Mouse (Mus musculus): Measurements from ENCODE around the gene Serpinh1. TPM values are rescaled to one million over a fixed set of nuclear protein-coding genes. Genes with fewer than 3 reads are reported as not detected.
"Not testable (repeated sequence)": the region's sequence is repeated elsewhere in the genome, so short reads cannot be mapped to it uniquely, and the experiment has no call there.

Serpinh1 gene
- polyA plus RNA-seq, 1 experiment from 2014 or later, result 501 TPM

- no peak for ATAC-seq (ENCODE audit: low FRiP score)
- no peak overlapping the region for H3K9ac ChIP-seq
Observed at GRCm38 (mm10) chr7:99386030-99386429, 33.0 kb upstream of the Serpinh1 start.

GRCm38 (mm10) chr7:99384101-99384611, 31.1 kb upstream of the Serpinh1 start:
- Histone ChIP-seq H3K36me3 (replicated peaks) (peaks cover 18% of the 10 kb centered on the region; the same call in 1 of the 2 replicates), H3K27me3 (peaks cover 15% of the 10 kb centered on the region), H3K9ac (0 out of 2 replicates have a peak overlapping the region, but pooled peaks have one; percentile 82), H3K9me3 (no peaks in the 10 kb centered on the region), H3K27ac (peak overlapping the region; percentile 50), H3K4me1 (peaks cover 64% of the 10 kb centered on the region), H3K4me2 (peak overlapping the region; percentile 93), H3K4me3 (replicated peaks) (peak overlapping the region; percentile 61)
- ATAC-seq (ENCODE audit: low FRiP score), result no peak
- 25% methylated on average over 4 of the region's 4 CpGs for WGBS

More at GRCm38 (mm10) chr7:99386030-99386429, 33.0 kb upstream of the Serpinh1 start:
- H3K4me3 ChIP-seq (replicated peaks), result no peak overlapping the region
- no peak overlapping the region for H3K27ac ChIP-seq
- H3K27me3 ChIP-seq, result peaks cover 15% of the 10 kb centered on the region
- H3K4me1 ChIP-seq, result peaks cover 74% of the 10 kb centered on the region
- no peaks in the 10 kb centered on the region for H3K9me3 ChIP-seq
- no peak overlapping the region for H3K4me2 ChIP-seq
- WGBS, result 73% methylated on average over 5 of the region's 5 CpGs
- peaks cover 18% of the 10 kb centered on the region; the same call in 1 of the 2 replicates for H3K36me3 ChIP-seq (replicated peaks)

- ATAC-seq (ENCODE audit: low FRiP score), result no peak
- Histone ChIP-seq H3K4me1 (peaks cover 58% of the 10 kb centered on the region), H3K36me3 (replicated peaks) (peaks cover 12% of the 10 kb centered on the region; the same call in 1 of the 2 replicates), H3K9me3 (no peaks in the 10 kb centered on the region), H3K4me2 (peak overlapping the region; percentile 93), H3K9ac (peak overlapping the region; percentile 82), H3K27me3 (peaks cover 15% of the 10 kb centered on the region), H3K27ac (no peak overlapping the region; the same call in 1 of the 2 replicates), H3K4me3 (replicated peaks) (peak overlapping the region; percentile 61)
- 60% methylated on average over 5 of the region's 5 CpGs for WGBS
Observed at GRCm38 (mm10) chr7:99383246-99383645, 30.2 kb upstream of the Serpinh1 start.

- Histone ChIP-seq H3K36me3 (replicated peaks) (0 out of 2 replicates have a peak, but pooled peaks cover 4% of the 10 kb centered on the region), H3K27me3 (peaks cover 15% of the 10 kb centered on the region), H3K4me3 (replicated peaks) (peak overlapping the region; percentile 61), H3K4me2 (peak overlapping the region; percentile 93), H3K9ac (peak overlapping the region; percentile 82), H3K9me3 (no peaks in the 10 kb centered on the region), H3K4me1 (peaks cover 53% of the 10 kb centered on the region), H3K27ac (peak overlapping the region; percentile 97; the same call in 1 of the 2 replicates)
- WGBS, result 10% methylated on average over 30 of the region's 30 CpGs
- ATAC-seq (ENCODE audit: low FRiP score), result no peak
Observed at GRCm38 (mm10) chr7:99382088-99383000, 29.3 kb upstream of the Serpinh1 start.

- Histone ChIP-seq H3K27ac (peak within 1 kb of the TSS; percentile 97), H3K4me2 (peak within 1 kb of the TSS; percentile 93), H3K27me3 (peaks cover 15% of the 10 kb centered on the region), H3K36me3 (replicated peaks) (no peaks in the 10 kb centered on the region), H3K4me3 (replicated peaks) (peak within 1 kb of the TSS; percentile 61), H3K9me3 (no peaks in the 10 kb centered on the region), H3K4me1 (peaks cover 52% of the 10 kb centered on the region), H3K9ac (peak within 1 kb of the TSS; percentile 82)
- under 1% methylated on average over 59 of the region's 73 CpGs for WGBS
- peak; percentile 96 for ATAC-seq (ENCODE audit: low FRiP score)
Observed at GRCm38 (mm10) chr7:99381214-99382087, 28.4 kb upstream of the Serpinh1 start, which contains the start of gene Gdpd5. Gene Gdpd5, plus strand, starts transcription at chr7:99381414.

- Histone ChIP-seq H3K9ac (peak overlapping the region; percentile 79), H3K4me1 (peaks cover 44% of the 10 kb centered on the region), H3K9me3 (no peaks in the 10 kb centered on the region), H3K4me3 (replicated peaks) (peak overlapping the region; percentile 61), H3K4me2 (peak overlapping the region; percentile 93), H3K27ac (peak overlapping the region; percentile 97), H3K36me3 (replicated peaks) (no peaks in the 10 kb centered on the region), H3K27me3 (peaks cover 15% of the 10 kb centered on the region)
- WGBS, result 1% methylated on average over 24 of the region's 24 CpGs
- peak; percentile 66 for ATAC-seq (ENCODE audit: low FRiP score)
Observed at GRCm38 (mm10) chr7:99380491-99381213, 27.6 kb upstream of the Serpinh1 start.

- ATAC-seq (ENCODE audit: low FRiP score), result no peak
- WGBS, result 71% methylated on average over 8 of the region's 8 CpGs
- Histone ChIP-seq H3K36me3 (replicated peaks) (no peaks in the 10 kb centered on the region), H3K9ac (no peak overlapping the region), H3K4me1 (peaks cover 27% of the 10 kb centered on the region), H3K27ac (no peak overlapping the region), H3K4me3 (replicated peaks) (no peak overlapping the region), H3K9me3 (no peaks in the 10 kb centered on the region), H3K27me3 (peaks cover 13% of the 10 kb centered on the region), H3K4me2 (no peak overlapping the region)
Observed at GRCm38 (mm10) chr7:99378870-99379269, 25.8 kb upstream of the Serpinh1 start.

GRCm38 (mm10) chr7:99375455-99375854, 22.4 kb upstream of the Serpinh1 start:
- no peak overlapping the region for H3K4me2 ChIP-seq
- no peaks in the 10 kb centered on the region for H3K9me3 ChIP-seq
- no peak for ATAC-seq (ENCODE audit: low FRiP score)
- H3K4me3 ChIP-seq (replicated peaks), result no peak overlapping the region
- no peaks in the 10 kb centered on the region for H3K36me3 ChIP-seq (replicated peaks)
- no peaks in the 10 kb centered on the region for H3K27me3 ChIP-seq
- H3K27ac ChIP-seq, result no peak overlapping the region
- peaks cover 5% of the 10 kb centered on the region for H3K4me1 ChIP-seq
- H3K9ac ChIP-seq, result no peak overlapping the region
- WGBS, result 9% methylated on average over 4 of the region's 4 CpGs

GRCm38 (mm10) chr7:99374325-99374724, 21.3 kb upstream of the Serpinh1 start:
- H3K4me1 ChIP-seq; H3K9me3 ChIP-seq; ATAC-seq (ENCODE audit: low FRiP score); H3K27me3 ChIP-seq; H3K36me3 ChIP-seq (replicated peaks); H3K4me2 ChIP-seq; H3K4me3 ChIP-seq (replicated peaks); H3K27ac ChIP-seq; H3K9ac ChIP-seq: not testable (repeated sequence)
- 48% methylated on average over 3 of the region's 3 CpGs for WGBS

- Histone ChIP-seq H3K9ac (no peak overlapping the region), H3K36me3 (replicated peaks) (no peaks in the 10 kb centered on the region), H3K4me3 (replicated peaks) (no peak overlapping the region), H3K4me1 (peaks cover 8% of the 10 kb centered on the region), H3K9me3 (no peaks in the 10 kb centered on the region), H3K4me2 (no peak overlapping the region), H3K27ac (no peak overlapping the region), H3K27me3 (no peaks in the 10 kb centered on the region)
- ATAC-seq (ENCODE audit: low FRiP score), result no peak
- WGBS, result 76% methylated on average over 6 of the region's 6 CpGs
Observed at GRCm38 (mm10) chr7:99366716-99367115, 13.7 kb upstream of the Serpinh1 start.

GRCm38 (mm10) chr7:99365069-99365468, 12.0 kb upstream of the Serpinh1 start:
- peak; percentile 51; the same call in 1 of the 2 replicates for ATAC-seq (ENCODE audit: low FRiP score)
- Histone ChIP-seq H3K27me3 (no peaks in the 10 kb centered on the region), H3K9ac (no peak overlapping the region), H3K4me2 (no peak overlapping the region), H3K9me3 (no peaks in the 10 kb centered on the region), H3K36me3 (replicated peaks) (no peaks in the 10 kb centered on the region), H3K4me3 (replicated peaks) (no peak overlapping the region), H3K27ac (no peak overlapping the region), H3K4me1 (peaks cover 24% of the 10 kb centered on the region)
- 1% methylated on average over 5 of the region's 5 CpGs for WGBS

Data from forebrain, embryonic 12.5 days (tissue).